Mouse (Mus musculus): ENCODE measurements around the gene Olfr747. TPM values are rescaled to one million over a fixed set of nuclear protein-coding genes. Genes with fewer than 3 reads are reported as not detected.
"Not testable (repeated sequence)": the region's sequence is repeated elsewhere in the genome, so short reads cannot be mapped to it uniquely, and the experiment has no call there.

Olfr747 gene
- total RNA-seq (2021) = not detected
- long read RNA-seq, experiment 1 = 0 reads
- long read RNA-seq, experiment 2 = 0 reads

DNA sequence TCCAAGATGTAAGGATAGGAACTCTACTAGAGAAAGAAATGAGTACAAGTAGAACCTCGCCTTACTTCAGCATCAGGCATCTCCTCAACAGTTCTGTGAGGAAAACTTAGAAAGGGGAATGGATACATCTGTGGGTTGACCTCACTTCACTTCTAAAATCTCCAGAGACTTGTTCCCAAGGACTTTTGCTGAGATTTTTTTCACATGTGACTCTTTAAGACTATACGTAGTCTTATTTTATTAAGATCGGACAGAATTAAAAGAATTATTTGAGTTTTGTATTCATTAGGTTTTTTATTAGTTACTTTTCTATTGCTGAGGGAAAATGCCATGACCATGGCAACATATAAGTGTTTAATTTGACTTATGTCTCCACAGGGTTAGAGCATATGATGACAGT, at the start of gene Olfr747:
TSS of gene Olfr747 (minus strand) at position 101 of the 400 bp plus-strand sequence.
- intact Hi-C loops (cut with DNase I) = no loop called here
- DNase-seq = no peak

DNA sequence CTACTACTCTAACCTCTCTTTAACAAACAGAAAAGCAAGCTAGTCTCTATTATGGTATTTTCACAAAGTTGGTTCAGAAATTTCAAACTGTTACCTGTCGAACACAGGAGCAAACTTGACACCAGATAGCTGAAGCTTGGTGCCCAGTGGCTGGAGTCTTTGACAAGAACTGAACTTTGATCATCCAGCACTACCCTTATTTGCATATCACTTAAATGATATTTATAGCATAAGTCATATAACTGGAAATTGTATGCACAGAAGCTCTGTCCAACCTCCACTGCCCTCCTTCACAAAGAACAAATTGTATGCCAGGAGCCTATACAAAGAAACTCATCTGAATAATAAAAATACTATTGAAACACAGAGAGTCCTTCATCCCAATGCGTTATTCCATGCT, 48.6 kb upstream of the Olfr747 start:
- no peak for DNase-seq
- intact Hi-C loops (cut with DNase I) = no loop called here

DNA sequence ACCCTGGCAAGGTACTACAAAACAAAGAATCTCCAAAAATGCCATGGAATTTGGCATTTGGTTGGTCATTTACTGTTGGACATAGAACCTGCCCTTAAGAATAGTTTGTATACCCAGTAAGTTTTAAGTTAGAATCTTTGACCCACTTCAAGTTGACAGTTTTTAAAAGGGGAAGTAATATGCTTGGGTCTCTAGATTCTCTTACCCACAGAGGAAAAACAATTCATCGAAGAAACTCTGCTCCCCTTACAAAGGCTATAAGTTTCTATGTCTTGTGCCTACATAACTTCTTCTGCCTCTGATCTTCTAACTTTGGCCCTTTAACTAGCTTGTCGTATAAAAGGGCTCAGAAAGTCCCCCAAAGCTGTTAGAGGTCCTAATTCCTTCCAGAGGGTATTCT, 47.3 kb upstream of the Olfr747 start:
- intact Hi-C loops (cut with DNase I) = no loop called here
- DNase-seq = no peak

DNA sequence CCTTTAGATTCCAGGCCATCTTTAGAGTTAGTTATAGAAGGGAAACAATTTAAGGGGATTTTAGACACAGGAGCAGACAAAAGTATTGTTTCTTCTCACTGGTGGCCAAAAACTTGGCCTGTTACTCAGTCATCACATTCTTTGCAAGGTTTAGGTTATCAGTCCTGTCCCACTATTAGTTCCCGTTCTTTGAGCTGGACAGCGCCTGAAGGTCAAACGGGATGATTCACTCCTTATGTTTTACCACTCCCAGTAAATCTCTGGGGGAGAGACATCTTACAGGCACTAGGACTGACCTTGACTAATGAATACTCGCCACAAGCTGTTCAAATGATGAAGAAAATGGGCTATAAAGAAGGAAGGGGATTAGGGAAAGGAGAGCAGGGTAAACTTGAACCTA, 29.4 kb upstream of the Olfr747 start:
- intact Hi-C loops (cut with DNase I); DNase-seq: not testable (repeated sequence)

DNA sequence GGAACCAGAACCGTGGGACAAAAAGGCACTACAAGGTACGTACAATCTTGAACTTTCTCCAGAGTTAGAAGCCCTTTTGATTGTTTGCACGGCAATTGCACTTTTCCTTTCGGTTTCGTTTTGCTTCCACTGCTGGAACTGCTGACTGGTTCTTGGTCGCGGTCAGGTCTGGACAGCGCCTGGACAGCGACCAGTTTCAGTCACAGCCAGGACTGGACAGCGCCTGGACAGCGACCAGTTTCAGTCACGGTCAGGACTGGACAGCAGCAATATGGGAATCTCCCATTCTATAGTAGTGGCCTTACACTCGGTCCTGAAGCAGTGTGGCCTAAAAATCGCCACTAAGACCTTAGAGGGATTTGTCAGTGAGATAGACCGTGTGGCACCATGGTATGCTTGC, 26.9 kb upstream of the Olfr747 start:
- peak in 1 of 2 experiments; percentile 2 for DNase-seq
- intact Hi-C loops (cut with DNase I) = not testable (repeated sequence)

DNA sequence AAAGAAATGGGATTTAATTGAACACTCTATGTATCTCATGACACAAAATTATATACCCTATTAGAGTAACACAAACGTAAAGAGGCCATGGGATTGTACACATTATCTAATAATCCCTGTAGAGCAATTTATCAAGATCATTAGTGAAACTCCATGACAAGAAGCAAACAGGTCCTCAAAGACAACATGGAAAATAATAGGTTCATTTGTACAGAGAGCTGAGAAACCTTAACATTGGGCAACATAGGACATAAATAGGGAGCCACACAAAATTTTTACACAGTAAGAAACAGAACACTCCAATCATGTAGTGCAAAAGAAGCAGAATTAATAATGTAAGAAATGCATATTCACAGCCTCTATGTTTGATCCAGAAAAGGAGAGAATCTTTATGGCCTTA, 14.1 kb upstream of the Olfr747 start, which contains the start of gene Olfr748:
TSS of gene Olfr748 (plus strand) at position 301 of the 400 bp plus-strand sequence.
- intact Hi-C loops (cut with DNase I) = no loop called here
- DNase-seq = no peak

DNA sequence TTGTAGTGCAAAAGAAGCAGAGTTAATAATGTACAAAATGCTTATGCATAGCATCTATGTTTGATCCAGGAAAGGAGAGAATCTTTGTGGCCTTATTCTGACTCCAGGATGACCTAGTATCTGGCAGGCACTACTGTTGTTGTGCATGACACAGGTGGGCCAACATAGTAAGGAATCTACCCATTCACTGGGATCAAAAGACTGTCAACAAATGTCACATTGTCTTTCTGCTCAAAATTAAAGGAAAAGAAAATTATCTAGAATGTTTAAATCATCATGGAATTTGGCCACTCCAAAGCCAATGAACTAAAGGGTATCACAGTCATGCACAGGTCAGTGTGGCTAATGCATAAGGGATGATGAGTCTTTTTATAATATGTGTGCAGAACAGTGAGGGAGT, 46.2 kb downstream of the Olfr747 start, which contains the start of gene Olfr746:
TSS of gene Olfr746 (plus strand) at position 301 of the 400 bp plus-strand sequence.
- intact Hi-C loops (cut with DNase I) = no loop called here

DNA sequence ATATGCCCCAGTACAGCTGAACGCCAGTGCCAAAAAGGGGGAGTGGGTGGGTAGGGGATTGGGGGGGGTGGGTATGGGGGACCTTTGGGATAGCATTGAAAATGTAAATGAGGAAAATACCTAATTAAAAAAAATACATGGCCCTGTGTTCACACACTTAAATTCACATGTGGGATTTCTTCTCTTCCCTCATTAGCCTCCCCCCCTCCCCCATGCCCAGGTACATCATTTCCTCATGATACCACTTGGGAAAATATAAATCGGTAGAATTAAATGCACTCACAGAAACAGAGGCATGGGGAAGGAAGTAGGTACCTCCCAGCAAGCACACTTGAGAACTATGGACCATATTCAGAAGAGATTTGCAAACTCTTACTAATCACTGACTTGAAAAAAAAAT, 53.9 kb downstream of the Olfr747 start, which contains the start of gene Olfr745:
TSS of gene Olfr745 (plus strand) at position 301 of the 400 bp plus-strand sequence.
- intact Hi-C loops (cut with DNase I) = no loop called here
- DNase-seq = no peak

More for the DNA sequence above, 46.2 kb downstream of the Olfr747 start, which contains the start of gene Olfr746:
- no peak for DNase-seq

Other genes starting within 250 kb of the Olfr747 start
- gene Olfr740, start 247.7 kb downstream of the Olfr747 start, total RNA-seq (2021) = not detected
- not detected for gene Olfr741, start 220.5 kb downstream of the Olfr747 start, total RNA-seq (2021)
- not detected for gene Olfr742, start 189.6 kb downstream of the Olfr747 start, total RNA-seq (2021)
- not detected for gene Olfr743, start 171.4 kb downstream of the Olfr747 start, total RNA-seq (2021)
- gene Olfr744, start 78.3 kb downstream of the Olfr747 start, total RNA-seq (2021) = not detected
- gene Olfr745, start 53.8 kb downstream of the Olfr747 start, total RNA-seq (2021) = not detected
- gene Olfr746, start 46.1 kb downstream of the Olfr747 start, total RNA-seq (2021) = not detected
- not detected for gene Olfr748, start 14.2 kb upstream of the Olfr747 start, total RNA-seq (2021)
- not detected for gene Olfr749, start 51.9 kb upstream of the Olfr747 start, total RNA-seq (2021)
- 10 to 100 TPM; 18.1 to 24.3 TPM for gene Ttc5, start 92.3 kb upstream of the Olfr747 start, total RNA-seq (2021)
- not detected for gene Ccnb1ip1, start 114.5 kb upstream of the Olfr747 start, total RNA-seq (2021)
- 10 to 100 TPM; 13.3 to 14.1 TPM for gene Parp2, start 114.6 kb upstream of the Olfr747 start, total RNA-seq (2021)
- 10 to 100 TPM; 10.4 to 15.5 TPM for gene Tep1, start 177.4 kb upstream of the Olfr747 start, total RNA-seq (2021)
- gene Klhl33, start 204.3 kb upstream of the Olfr747 start, total RNA-seq (2021) = 10 to 100 TPM; 14.5 to 22.5 TPM
- 10 to 100 TPM; 59.4 to 63.9 TPM for gene Osgep, start 231.7 kb upstream of the Olfr747 start, total RNA-seq (2021)
- 10 to 100 TPM; 26.3 to 29.4 TPM for gene Apex1, start 231.8 kb upstream of the Olfr747 start, total RNA-seq (2021)
- 10 to 100 TPM; 19.2 to 21.8 TPM for gene Pip4p1, start 237.7 kb upstream of the Olfr747 start, total RNA-seq (2021)
- 10 to 100 TPM; 15.6 to 17.3 TPM for gene Pnp, start 237.9 kb upstream of the Olfr747 start, total RNA-seq (2021)

Data from heart, postnatal 14 days (tissue).